24 mouse cellular contexts compared by ENCODE assay signal in genomic region chr11:49194771-49195170, GRCm38 (mm10). TPM values are rescaled to one million over a fixed set of nuclear protein-coding genes. Genes with fewer than 3 reads are reported as not detected.
DNase-seq lines count a peak whose midpoint lies in the region; ATAC-seq and TF ChIP-seq lines count a peak whose summit lies in the region.
"Not testable (repeated sequence)": the region's sequence is repeated elsewhere in the genome, so short reads cannot be mapped to it uniquely, and the experiment has no call there.
"Had no signal": no experiment of that assay in that cellular context is flagged by ENCODE, and none has a peak within 500 bp of the region (broad histone marks: within the 10 kb centered on the region; RNA-seq: fewer than 3 reads in every experiment).

No protein-coding gene starts in this region.

- WGBS in heart, postnatal 0 days: 92% methylated on average over 9 of the region's 9 CpGs
- WGBS in kidney, embryonic 16.5 days: 96% methylated on average over 9 of the region's 9 CpGs

- H3K27me3 ChIP-seq in heart, postnatal 0 days (ENCODE audit: control insufficient read depth, insufficient read depth, low read length); kidney, embryonic 16.5 days (ENCODE audit: insufficient read depth, low read length): not testable (repeated sequence)

- H3K27ac ChIP-seq in brown adipose tissue, adult 24 weeks (replicated peaks; ENCODE audit: low read depth, low read length): peak overlapping the region; percentile 69
- H3K27ac ChIP-seq in heart, postnatal 0 days (ENCODE audit: low read depth): peak overlapping the region; percentile 57; the same call in 1 of the 2 replicates
- 0 out of 2 replicates have a peak overlapping the region, but pooled peaks have one; percentile 14 for H3K27ac ChIP-seq in kidney, embryonic 16.5 days (ENCODE audit: low read length)

- not testable (repeated sequence) for H3K9me3 ChIP-seq in heart, postnatal 0 days (replicated peaks; ENCODE audit: control insufficient read depth, low read length); kidney, embryonic 16.5 days (ENCODE audit: low read length)

- H3K4me1 ChIP-seq in brown adipose tissue, adult 24 weeks (ENCODE audit: control insufficient read depth, insufficient read depth, insufficient read length, low read length); heart, postnatal 0 days (ENCODE audit: control insufficient read depth, insufficient read depth); kidney, embryonic 16.5 days (ENCODE audit: insufficient read depth, low read length): not testable (repeated sequence)

- ATAC-seq in heart, postnatal 0 days (ENCODE audit: insufficient read depth, low read depth); kidney, embryonic 16.5 days (ENCODE audit: low FRiP score, low TSS enrichment): not testable (repeated sequence)

- not testable (repeated sequence) for TF ChIP-seq CTCF in heart, postnatal 0 days (IDR thresholded peaks at IDR 0.05; ENCODE audit: low read depth)

- H3K9ac ChIP-seq in heart, postnatal 0 days (replicated peaks; ENCODE audit: low read depth, low read length); kidney, embryonic 16.5 days (replicated peaks; ENCODE audit: low read length): not testable (repeated sequence)

- H3K4me2 ChIP-seq in heart, postnatal 0 days (ENCODE audit: low read depth, low read length); kidney, embryonic 16.5 days (replicated peaks; ENCODE audit: low read depth, low read length): not testable (repeated sequence)

- DNase-seq in ES-CJ7 (ENCODE audit: low read depth, low spot score): peak; percentile 29
- peak; percentile 64 for DNase-seq in R1 (ENCODE audit: low read depth, low spot score)
- not testable (repeated sequence) for DNase-seq in heart, postnatal 0 days (ENCODE audit: low spot score)

- not testable (repeated sequence) for TF ChIP-seq EP300 in heart, postnatal 0 days (IDR thresholded peaks at IDR 0.05; ENCODE audit: low read depth)

- not testable (repeated sequence) for H3K4me3 ChIP-seq in brown adipose tissue, adult 24 weeks (ENCODE audit: insufficient read depth, low read depth, low read length); heart, postnatal 0 days (ENCODE audit: low read depth, low read length); kidney, embryonic 16.5 days (ENCODE audit: low read length)

- not testable (repeated sequence) for H3K36me3 ChIP-seq in heart, postnatal 0 days (replicated peaks; ENCODE audit: control insufficient read depth, insufficient read depth, low read length); kidney, embryonic 16.5 days (ENCODE audit: insufficient read depth, low read length)

RNA-seq across cellular contexts. Expression of gene Btnl9, which starts 7.8 kb away (rescaled TPM):
- polyA plus RNA-seq in brown adipose tissue, adult 24 weeks (2012; ENCODE audit: insufficient read depth, insufficient read length, missing spikeins): 12.3 and 23.2 TPM in 2 replicates
- 14.5 and 33.4 TPM in 2 replicates for total RNA-seq in heart, postnatal 0 days (2014; rRNA removed; ENCODE audit: low replicate concordance)
- polyA plus RNA-seq in heart, postnatal 0 days (2015; fragmentation: Nextera tagmentation; extraction: Ambion mirVana): 11.2 and 12.2 TPM in 2 replicates
- polyA plus RNA-seq in kidney, embryonic 16.5 days (2015; fragmentation: Nextera tagmentation; extraction: Ambion mirVana): 4.4 and 4.6 TPM in 2 replicates
- total RNA-seq: MEL had no signal
- polyA plus RNA-seq: activated CD4-positive, CD25-positive, alpha-beta regulatory T cell, adult 4 months; erythroblast, embryonic 14.5 days; forebrain, embryonic 12.5 days; forebrain, embryonic 14.5 days; forebrain, embryonic 16.5 days; frontal cortex, adult 2 months; Patski had no signal

RNA-seq across cellular contexts. Expression of gene Zfp62, which starts 8.3 kb away (rescaled TPM):
- 10.4 and 14.4 TPM in 2 replicates for polyA plus RNA-seq in brown adipose tissue, adult 24 weeks (2012; ENCODE audit: insufficient read depth, insufficient read length, missing spikeins)
- 7.4 and 22.9 TPM in 2 replicates for total RNA-seq in heart, postnatal 0 days (2014; rRNA removed; ENCODE audit: low replicate concordance)
- polyA plus RNA-seq in heart, postnatal 0 days (2015; fragmentation: Nextera tagmentation; extraction: Ambion mirVana): 19.0 and 20.4 TPM in 2 replicates
- 45.6 and 46.3 TPM in 2 replicates for polyA plus RNA-seq in kidney, embryonic 16.5 days (2015; fragmentation: Nextera tagmentation; extraction: Ambion mirVana)

RNA-seq across cellular contexts. Expression of gene Olfr1394, which starts 40.6 kb away (rescaled TPM):
- polyA plus RNA-seq in brown adipose tissue, adult 24 weeks (2012; ENCODE audit: insufficient read depth, insufficient read length, missing spikeins): not detected in 2 replicates
- not detected in 2 replicates for total RNA-seq in heart, postnatal 0 days (2014; rRNA removed; ENCODE audit: low replicate concordance)
- not detected in 2 replicates for polyA plus RNA-seq in heart, postnatal 0 days (2015; fragmentation: Nextera tagmentation; extraction: Ambion mirVana)
- not detected in 2 replicates for polyA plus RNA-seq in kidney, embryonic 16.5 days (2015; fragmentation: Nextera tagmentation; extraction: Ambion mirVana)
- total RNA-seq: adrenal gland, adult 18-20 months; adrenal gland, adult 8-10 months; adrenal gland, postnatal 14 days; adrenal gland, postnatal 36 days; CH12.LX; common myeloid progenitor, adult 5-6 weeks; ES-E14; MEL had no signal
- polyA plus RNA-seq: activated CD4-positive, CD25-positive, alpha-beta regulatory T cell, adult 4 months; CD4-positive, CD25-positive, alpha-beta regulatory T cell, adult 4 months; embryonic facial prominence, embryonic 11.5 days; embryonic facial prominence, embryonic 13.5 days; erythroblast, embryonic 14.5 days; forebrain, embryonic 10.5 days; forebrain, embryonic 12.5 days; forebrain, embryonic 14.5 days; forebrain, embryonic 16.5 days; frontal cortex, adult 2 months; Patski had no signal

RNA-seq across cellular contexts. Expression of gene Mgat1, which starts 49.2 kb away (rescaled TPM):
- 19.3 and 30.6 TPM in 2 replicates for polyA plus RNA-seq in brown adipose tissue, adult 24 weeks (2012; ENCODE audit: insufficient read depth, insufficient read length, missing spikeins)
- 115 and 163 TPM in 2 replicates for total RNA-seq in heart, postnatal 0 days (2014; rRNA removed; ENCODE audit: low replicate concordance)
- polyA plus RNA-seq in heart, postnatal 0 days (2015; fragmentation: Nextera tagmentation; extraction: Ambion mirVana): 42.3 and 45.7 TPM in 2 replicates
- polyA plus RNA-seq in kidney, embryonic 16.5 days (2015; fragmentation: Nextera tagmentation; extraction: Ambion mirVana): 88.9 and 91.9 TPM in 2 replicates

RNA-seq across cellular contexts. Expression of gene Olfr1395, which starts 52.7 kb away (rescaled TPM):
- polyA plus RNA-seq in brown adipose tissue, adult 24 weeks (2012; ENCODE audit: insufficient read depth, insufficient read length, missing spikeins): not detected in 2 replicates
- not detected in 2 replicates for total RNA-seq in heart, postnatal 0 days (2014; rRNA removed; ENCODE audit: low replicate concordance)
- not detected in 2 replicates for polyA plus RNA-seq in heart, postnatal 0 days (2015; fragmentation: Nextera tagmentation; extraction: Ambion mirVana)
- polyA plus RNA-seq in kidney, embryonic 16.5 days (2015; fragmentation: Nextera tagmentation; extraction: Ambion mirVana): not detected in 2 replicates
- total RNA-seq: adrenal gland, adult 18-20 months; adrenal gland, adult 8-10 months; adrenal gland, postnatal 14 days; adrenal gland, postnatal 36 days; CH12.LX; common myeloid progenitor, adult 5-6 weeks; ES-E14; MEL had no signal
- polyA plus RNA-seq: CD4-positive, CD25-positive, alpha-beta regulatory T cell, adult 4 months; embryonic facial prominence, embryonic 11.5 days; embryonic facial prominence, embryonic 13.5 days; erythroblast, embryonic 14.5 days; forebrain, embryonic 10.5 days; forebrain, embryonic 12.5 days; forebrain, embryonic 14.5 days; forebrain, embryonic 16.5 days; Patski had no signal

Comparison
In these comparisons a context has a peak if more than half of its experiments do, and no peak if none do; other contexts are left out.
1. H3K27ac ChIP-seq: peak in every context shown above with its lines; median percentile 69 in brown adipose tissue, adult 24 weeks; 57 in heart, postnatal 0 days; 14 in kidney, embryonic 16.5 days.